Mouse (Mus musculus) retina, embryonic 14.5 days (tissue): ENCODE results near the gene Hoxa9.

Experiments
- DNase-seq: peaks from one replicate; pipeline ENCODE4 v3.0.0-alpha.2; 2015; ENCODE audit warnings: low spot score

Hoxa9 gene

DNA sequence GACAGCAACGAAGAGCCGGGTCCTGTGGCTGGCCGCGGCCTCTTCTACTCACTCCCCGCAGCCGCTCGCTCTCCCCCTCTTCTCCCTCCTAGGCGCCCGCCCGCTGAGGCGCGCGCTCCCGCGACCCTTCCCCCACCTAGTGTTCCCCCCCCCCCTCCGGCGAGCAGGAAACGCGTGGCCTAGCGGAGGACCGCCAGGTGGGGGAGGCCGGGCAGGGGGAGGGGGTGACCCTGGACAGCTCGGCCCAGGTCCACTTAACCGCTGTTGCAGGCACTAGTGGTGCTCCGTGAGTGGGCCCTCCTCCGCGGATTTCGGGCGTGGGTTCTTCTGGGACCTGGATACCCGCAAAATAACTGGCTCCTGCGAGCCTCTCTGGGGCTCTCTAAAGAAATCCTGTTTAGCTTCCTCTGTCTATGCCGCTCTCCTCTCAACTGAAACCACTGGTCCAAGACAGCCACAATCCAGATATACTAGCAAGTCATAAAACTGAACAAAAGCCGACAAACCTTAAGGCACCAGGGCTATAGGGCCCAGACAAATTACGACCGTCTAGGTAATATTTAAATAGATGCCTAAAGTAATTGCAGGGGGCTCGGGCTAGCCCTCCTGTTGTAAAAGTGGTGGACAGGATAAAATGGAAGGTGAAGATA is at the start of gene Hoxa9:
Gene Hoxa9, minus strand, starts transcription at position 574 of the 650 bp plus-strand sequence.
- no peak for DNase-seq

DNA sequence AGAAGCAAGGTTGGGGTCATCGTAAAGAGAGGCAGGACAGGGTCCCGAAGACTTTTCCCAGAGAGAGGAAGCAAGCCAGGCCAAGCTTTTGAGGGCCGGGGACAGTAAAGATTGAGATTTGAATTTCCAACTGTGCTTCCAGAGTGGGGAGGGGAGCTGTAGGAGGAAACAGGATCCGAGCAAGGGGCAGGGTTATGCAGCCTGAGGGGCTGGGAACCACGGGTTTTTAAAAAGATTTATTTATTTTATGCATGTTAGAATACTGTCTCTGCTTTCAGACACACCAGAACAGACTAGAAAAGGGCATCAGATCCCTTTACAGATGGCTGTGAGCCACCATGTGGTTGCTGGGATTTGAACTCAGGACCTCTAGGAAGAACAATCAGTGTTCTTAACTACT is 46.0 kb upstream of the Hoxa9 start:
- DNase-seq = no peak

DNA sequence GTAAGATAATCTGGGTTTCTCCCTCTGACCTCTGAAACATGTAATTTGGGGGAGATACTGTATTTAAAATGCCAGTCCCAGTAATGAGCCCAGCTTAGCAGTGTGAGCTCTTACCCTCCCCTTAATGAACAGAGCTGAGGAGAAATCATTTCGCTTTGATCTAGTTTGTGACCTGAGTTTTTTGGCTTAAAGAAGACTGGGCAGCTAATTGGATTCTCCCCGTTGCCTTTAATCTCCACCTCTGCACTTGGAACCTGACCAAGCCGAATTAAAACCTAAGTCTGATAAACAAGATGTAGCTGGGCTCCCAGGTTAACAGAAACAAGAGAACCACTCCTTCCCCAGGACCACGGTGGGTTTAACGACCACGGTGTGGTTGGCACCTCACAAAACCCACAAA is 45.5 kb upstream of the Hoxa9 start:
- DNase-seq = no peak

DNA sequence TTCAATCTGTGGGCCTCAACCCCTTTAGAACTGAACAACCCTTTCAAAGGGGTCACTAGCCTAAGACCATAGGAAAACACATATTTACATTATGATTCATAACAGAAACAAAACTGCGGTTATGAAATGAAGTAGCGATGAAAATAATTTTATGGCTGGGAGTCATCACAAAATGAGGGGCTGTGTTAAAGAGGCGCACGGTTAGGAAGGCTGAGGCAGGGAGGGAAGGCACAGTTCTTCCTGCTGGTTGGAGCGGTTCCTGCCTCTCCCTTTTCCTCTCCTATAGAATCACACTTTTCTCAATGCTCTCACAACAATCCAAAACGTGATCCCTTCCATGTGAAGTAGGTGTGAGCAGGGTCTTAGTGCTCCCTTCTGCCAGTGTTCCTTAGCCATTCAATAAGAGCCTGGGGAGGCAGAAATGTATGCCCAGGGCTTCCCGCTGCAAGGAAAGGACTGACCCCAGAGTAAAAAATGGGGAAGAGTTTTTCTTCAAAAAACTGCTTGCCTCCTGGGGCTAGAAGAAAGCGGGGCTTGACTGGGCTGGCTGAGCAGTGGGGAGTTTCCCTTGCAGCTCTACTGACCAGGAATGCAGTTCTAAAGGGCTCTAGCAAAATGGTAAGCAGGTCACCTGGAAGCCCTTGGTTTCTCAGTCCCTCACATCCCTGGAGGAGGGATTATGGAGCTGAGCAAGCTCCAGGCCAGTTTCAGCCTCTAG is 44.8 kb upstream of the Hoxa9 start:
- no peak for DNase-seq

DNA sequence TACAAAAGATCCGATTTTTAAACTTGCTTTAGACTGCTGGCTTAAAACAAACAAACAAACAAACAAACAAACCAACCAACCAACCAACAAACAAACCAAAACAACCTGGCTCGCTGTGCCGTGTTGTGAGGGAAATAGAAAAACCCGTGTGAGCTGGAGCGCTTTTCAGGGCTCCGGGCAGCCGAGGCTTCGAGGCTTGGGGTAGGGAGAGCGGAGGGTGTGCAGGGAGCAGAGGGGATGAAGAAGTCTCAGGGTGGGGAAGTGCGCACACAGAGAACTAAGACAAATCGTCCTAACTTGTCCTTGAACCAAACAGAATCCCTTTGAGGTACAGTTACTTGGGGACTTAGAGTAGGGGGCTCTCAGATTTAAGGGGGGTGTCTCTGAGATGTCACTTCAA is 43.7 kb upstream of the Hoxa9 start:
- no peak for DNase-seq

DNA sequence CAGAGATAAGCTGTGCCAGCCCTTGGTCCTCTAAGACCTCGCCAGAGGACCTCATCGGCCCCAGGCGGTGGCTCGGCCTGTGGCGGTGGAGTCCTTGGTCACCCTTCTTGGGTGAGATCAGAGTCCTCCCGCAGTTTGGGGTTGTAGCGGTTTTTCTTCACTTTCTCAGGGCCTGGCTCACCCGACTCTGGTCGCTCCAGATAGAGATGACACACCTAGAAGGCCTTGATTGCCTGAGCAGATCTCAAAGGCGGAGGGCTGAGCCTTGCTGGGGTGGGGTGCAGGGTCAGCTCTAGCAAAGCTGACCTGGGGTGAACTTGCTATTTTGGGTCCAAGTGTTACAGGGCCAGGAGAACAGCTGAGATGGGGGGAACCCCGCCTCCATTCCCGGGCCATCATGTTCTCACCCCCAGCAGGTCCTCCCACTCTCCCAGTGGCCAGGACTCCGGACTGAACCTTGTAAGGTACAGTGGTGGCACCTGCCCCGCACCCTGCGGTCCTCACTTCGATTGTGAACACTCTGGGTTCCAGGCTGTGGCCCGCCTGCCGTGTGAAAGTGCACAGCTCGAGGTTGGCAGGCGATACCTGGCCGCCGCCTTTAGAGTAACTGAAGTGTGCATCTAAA is 42.9 kb upstream of the Hoxa9 start:
- DNase-seq = no peak

DNA sequence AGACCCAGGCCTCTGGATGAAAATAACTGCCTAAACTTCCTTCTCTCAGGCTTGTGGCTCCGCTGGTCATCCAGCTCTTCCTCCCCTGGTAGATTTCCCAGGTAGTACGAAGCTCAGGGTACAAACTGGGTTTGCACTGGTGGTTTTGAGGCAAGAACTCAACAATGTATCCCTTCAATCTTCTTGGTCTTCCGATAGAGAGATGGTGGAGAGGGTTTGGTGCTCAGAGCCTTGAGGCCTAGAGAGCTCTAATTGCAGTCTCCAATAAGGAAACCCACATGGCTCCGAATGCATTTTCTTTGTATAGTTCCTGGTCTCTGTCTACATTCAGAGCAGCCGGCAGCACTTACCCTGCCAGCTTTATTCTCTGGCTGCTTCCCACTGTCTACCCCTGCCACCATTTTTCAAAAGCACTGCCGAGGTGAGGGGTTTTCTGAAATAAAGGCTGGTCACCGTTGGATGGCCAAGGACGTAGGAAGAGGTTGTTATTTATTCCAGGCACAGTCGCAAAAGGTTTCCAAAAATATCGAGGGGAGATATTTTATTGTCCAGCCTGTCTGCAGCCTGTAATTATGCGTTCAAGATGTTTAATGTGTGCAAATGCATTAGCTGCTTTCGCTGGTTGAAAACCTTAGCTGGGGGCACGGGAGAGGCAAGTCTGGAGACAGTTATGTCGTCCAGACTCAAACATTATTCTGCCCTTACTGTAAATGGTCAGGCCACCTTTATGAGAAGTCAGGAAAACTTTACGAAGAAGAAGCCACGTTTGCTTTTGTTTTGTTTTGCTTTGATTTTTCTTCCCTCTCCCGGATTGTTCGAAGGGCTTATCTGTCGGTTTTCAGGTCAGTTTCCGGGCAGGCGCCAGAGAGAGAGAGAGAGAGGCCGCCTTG is 42.1 kb upstream of the Hoxa9 start:
- DNase-seq = no peak

DNA sequence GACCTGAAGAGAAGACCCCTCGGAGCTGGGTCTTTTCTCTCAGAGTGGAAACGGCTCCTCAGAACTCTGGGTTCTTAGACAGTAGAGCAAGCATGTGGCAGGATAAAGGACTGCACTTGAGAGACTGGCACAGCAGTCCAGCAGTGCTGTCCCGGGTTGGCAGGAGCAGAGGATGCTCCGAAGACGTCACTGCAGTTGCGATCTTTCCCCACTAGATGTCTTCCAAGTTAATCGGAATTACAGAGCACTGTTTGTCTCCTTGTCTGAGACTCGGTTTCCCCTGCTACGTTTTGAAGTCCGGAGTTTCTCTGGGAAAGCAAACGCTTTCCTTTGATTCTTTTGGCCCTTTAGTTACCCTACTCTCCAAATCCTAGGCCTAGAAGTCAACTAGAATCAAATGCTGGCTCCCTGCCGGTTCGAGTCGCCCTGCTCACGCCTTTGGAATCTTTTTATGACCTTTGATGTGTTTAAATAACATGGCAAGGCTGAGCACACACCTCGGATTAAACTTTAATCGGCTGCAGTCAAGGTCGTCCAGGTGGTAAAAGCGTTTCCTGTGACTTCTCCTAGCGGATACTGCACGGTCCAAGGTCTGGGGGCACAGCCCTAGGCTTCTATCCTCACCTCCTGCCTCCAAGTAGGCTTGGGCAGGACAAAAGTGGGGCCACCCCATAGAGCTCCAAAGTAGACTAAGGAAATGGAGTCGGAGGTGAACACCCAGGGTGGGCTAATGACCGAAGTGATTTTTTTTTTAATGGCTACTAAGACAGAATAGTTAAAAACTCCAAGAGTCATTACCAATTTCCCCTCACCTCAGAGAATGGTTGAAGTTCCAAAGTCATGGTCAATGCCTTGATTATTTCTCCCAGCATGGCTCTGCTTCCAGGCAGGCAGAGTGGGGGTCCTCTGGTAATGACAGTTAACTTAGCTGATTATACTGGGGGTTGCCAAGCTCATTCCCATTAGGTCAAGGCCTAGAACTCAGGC is 39.9 kb upstream of the Hoxa9 start:
- peak; percentile 87 for DNase-seq

DNA sequence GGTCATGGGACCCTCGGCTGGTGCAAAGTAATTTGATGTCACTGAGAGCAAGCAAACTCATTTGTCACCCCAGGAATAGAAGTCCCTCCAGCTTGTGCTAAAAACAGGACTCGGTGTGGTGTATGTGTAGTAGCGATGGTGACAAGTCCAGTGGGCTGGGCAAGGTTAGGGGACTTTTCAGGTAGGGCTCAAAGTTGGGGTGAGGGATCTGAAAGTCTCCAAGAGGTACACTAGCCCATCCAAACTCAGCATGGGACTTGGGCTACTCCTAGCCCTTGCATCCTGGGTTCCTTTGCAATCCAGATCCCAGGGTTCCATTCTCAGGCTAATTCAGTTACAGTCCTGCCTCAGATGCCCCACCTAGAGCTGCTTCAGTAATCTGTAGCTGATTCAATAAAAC is 37.9 kb upstream of the Hoxa9 start:
- DNase-seq = no peak

DNA sequence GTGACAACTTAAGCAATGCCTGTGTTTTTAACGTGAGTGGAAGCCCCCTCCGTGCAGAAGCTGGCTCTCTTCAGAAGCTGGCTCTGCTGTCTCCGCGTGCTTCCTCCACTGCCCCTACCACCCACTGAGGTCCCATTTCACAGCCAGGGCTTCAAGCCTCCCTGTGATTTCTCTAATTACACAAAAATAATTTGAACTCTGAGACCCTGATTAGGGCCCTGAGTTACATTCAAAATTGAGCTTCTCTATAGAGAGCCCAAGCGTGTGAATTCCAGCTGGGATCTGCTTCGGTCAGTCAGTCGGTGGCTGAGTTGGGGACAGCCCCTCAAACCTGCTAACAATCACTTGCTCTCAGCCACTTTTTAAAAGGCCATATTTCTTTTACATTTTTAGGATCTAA is 37.5 kb upstream of the Hoxa9 start:
- no peak for DNase-seq

DNA sequence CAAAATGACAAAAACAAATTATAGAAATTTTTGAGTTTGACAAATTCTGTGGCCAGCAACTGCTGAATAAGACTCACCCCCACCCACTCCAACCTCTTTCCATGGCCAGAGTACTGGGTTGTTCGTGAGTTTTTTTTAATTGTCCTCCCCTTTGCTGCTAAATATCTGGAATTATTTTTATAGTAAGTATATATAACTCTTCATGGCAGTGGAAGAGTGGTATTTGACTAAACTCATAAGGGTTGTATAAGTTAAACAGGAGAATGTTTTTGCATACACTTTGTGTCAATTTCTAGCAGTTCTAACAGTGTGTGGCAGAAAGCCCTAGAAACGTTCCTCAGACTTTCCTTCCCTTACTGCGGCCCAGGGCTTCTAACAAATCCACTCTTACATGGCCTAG is 36.8 kb upstream of the Hoxa9 start:
- DNase-seq = peak; percentile 24

DNA sequence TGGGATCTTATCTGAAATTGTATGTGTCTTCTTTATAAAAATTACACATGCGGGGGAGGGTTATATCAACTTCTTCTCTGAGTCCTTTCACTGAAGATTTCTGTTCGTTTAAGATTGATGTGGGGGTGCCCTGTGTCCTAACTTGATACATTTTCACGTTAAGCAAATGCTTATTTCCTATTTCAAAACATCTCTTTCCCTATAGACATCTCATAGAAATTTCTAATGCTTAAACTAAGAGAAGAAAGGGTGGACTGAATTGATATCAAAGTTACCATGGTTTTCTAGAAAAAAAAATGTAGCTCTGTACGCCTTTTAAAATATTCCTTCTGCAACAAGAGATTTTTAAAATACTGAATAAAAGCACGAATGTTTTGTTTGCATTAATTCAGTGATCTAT is 36.3 kb upstream of the Hoxa9 start:
- no peak for DNase-seq

DNA sequence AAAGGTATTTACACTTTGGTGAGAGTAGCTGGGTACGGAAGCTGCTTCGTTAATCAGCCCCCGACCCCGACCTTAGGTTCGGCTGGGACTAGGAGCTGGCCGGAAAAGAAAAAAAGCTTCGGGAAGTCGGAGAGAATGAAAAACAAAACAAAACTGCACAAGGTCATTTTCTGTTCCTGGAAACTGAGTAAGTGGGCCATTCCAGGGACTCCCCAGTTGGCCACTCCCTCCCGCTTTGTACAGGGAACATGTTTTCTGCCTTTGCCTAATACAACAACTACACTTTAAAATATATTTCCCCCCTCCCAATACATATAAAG is 35.7 kb upstream of the Hoxa9 start:
- peak; percentile 19 for DNase-seq

DNA sequence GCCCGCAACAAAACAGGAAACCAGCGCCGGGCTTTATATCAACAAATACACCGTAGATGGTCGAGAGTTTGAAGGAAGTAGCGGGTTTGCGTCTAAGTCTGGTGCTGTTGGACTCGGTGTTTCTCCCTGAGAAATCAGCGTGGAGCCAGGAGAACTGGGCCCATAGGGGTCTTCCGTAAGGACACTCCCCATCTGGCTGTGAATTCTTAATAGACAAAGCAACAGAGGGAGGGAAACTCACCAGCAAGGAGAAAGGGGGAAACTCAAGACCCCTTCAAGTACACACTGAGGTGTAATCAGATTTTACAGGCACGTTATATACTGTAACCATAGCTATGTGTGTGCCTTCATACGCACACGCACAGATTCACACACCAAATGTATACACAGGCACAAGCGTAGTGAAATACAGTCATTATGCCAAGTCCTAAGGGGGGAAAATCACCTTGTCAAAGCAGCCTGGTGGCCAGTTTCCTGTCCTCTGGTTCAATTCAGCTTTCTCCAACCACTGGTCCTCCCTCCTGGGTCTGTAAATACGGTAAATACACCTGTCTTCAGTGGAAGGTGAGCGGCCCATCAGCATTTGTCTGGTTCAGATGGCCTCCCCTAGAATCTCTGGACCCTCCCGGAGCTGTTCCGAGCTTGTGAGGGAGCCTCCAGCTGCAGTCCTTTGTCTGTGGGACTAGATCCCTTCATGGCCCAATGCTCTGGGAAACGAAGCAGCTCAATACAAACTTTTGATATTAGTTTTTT is 35.2 kb upstream of the Hoxa9 start:
- peak; percentile 39 for DNase-seq

DNA sequence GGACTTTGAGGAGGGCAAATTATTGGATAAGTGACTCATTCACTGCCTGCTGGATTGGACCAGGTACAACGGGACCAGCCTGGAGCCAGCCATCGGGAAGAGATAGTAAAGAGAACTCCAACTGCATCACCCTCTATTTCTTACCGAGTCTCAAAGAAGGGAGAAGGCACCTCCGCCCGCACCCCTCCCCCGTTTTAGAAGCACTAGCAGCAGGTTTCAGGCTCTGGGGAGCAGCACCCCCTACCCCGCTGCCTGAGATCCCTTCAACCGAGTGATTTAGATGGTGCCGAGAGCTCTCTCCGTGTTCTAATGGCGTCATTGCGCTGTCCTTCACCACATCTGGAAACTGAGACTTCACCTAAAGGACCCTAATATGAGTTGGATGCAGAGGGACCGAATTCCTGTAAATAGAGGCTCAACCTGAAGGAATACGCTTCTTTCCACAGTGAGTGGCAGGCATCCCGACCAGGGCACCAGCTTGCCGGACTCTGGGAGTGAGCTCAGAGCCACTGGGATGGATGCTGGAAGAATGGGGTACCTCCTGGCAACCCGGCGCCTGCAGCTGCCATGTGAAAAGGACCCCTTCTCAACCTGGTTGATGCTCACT is 34.5 kb upstream of the Hoxa9 start:
- DNase-seq = no peak

DNA sequence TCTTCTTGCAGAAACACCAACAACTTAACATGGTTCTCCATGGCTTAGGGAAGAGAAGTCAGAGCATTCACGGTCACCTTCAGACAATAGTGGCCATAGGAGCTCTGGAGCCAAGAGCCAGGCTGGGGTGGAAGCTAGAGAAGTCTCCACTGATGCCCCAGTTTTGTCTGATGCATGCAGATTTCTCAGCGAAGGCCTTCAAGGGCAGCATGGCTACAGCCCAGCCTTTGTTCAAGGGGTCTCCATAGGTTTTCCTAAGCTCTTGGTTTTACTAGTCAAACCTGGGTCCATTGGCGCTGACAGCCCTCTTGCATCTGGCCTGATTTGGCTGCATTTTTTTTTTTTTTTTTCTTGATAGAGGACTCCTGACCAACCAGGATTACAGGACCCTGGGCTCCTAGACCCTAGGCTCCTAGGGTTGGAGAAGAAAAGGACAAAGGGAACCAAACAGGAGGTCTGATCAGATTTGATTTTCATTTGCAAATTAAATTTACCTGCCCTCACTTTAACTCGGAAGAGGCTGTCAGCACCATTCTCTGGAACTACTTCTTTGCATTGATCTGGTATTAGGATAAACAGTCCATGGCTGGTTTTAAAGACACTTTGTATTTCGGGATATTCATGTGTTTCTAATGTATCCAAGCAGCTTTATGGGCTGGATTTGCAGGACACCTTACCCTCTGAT is 33.4 kb upstream of the Hoxa9 start:
- DNase-seq = no peak

DNA sequence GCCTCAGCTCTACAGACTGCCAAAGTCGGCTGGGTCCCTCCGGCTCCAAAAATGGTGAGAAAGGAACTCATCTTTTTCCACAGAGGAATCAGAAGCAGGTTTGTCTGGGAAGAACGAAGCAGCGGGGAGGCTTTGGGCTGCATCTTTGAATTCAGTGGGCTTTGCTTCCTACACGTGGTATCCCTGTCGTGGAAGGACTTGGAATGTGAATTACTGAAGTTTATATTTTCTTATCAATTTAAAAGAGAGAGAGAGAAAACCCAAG is 32.4 kb upstream of the Hoxa9 start:
- no peak for DNase-seq

DNA sequence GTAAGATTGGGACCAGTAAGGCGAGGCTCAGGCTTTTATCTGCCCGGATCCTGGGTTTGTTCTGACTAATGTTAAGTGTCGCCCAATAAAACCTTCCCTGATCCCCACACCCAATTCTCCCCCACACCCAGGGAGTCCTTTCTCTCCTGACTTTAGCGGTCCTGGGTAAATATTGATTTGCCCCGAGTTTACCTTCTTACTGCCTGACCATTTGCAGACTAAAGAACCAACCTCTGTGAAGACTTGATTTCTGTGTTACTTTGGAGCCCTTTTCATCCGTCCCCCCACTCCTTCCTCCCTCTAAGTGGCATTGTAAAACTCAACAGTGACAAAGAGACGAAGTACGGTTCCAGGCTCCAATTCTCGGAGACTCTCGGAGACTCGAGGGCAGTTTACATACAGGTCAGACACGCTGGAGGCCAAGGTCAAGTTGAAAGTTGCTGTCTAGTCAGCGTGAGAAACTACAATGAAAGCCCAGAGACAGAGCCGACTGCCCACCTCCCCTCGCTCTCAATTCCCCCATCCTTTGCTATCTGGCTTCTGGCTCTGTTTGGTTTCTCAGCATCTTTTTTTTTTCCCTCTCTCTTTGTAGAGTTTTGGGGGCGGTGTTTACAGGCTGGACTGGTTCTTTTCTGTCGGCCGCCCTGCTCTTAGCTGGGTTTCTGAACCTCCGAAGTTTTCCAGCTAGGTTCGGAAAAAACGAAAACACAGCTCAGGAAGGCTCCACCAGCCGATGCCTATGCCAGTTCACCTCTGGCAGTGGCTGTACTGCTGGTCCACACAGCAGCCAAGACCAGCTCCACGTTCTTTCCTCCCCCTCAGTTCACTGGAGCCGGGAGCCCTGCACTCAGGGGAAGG is 31.8 kb upstream of the Hoxa9 start:
- no peak for DNase-seq
